In the genomic region with DNA sequence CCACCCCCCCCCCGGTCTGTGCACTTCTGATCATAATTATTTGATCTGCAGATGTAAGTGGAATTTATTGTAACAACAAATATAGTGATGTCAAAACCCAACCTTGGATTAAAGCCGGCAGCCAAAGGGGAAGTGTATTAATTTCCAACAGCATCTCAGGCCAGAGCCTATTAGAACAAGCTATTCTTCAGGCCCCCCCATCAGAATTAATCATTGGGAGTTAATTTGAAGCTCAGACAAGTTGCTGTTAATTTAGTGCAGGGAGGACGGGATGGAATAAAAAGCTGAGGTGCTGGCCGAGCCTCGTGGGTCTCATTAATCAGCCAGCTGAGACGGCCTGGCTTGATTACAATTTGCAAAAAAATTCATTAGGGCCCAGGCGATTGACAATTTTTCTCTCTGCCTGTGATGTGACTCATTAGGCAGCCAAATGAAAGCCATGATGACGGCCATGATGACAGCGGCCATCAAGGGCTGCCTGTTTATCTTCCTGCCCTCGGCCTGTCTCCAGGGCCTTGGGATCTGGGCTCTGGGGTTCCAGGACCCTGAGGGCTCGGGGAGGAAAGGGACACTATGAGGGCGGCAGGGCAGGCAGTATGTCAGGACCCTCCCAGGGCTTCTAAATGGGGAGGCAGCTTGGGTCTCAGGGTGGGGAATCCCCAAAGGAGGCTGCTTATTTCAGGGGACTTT, we compare ENCODE assay signal across 23 mouse cellular contexts. TPM values are rescaled to one million over a fixed set of nuclear protein-coding genes. Genes with fewer than 3 reads are reported as not detected.
A peak's percentile ranks its signal among the peaks of the same experiment; 100 is the strongest.
DNase-seq lines count a peak whose midpoint lies in the region; ATAC-seq lines count a peak whose summit lies in the region.
"Had no signal": no experiment of that assay in that cellular context is flagged by ENCODE, and none has a peak within 500 bp of the region (broad histone marks: within the 10 kb centered on the region; RNA-seq: fewer than 3 reads in every experiment).

No protein-coding gene starts in this region.

- WGBS in midbrain, embryonic 11.5 days = 10% methylated on average over 12 of the region's 12 CpGs
- 11% methylated on average over 12 of the region's 12 CpGs for WGBS in midbrain, embryonic 16.5 days
- 4% methylated on average over 12 of the region's 12 CpGs for WGBS in forebrain, embryonic 14.5 days
- 16% methylated on average over 12 of the region's 12 CpGs for WGBS in hindbrain, embryonic 15.5 days
- WGBS in neural tube, embryonic 15.5 days = 21% methylated on average over 12 of the region's 12 CpGs

- H3K4me2 ChIP-seq in midbrain, embryonic 11.5 days = no peak overlapping the region
- no peak overlapping the region for H3K4me2 ChIP-seq in midbrain, embryonic 16.5 days (ENCODE audit: low read length)
- peak overlapping the region; percentile 28 for H3K4me2 ChIP-seq in forebrain, embryonic 14.5 days (ENCODE audit: low read length)
- H3K4me2 ChIP-seq in hindbrain, embryonic 15.5 days = peak overlapping the region; percentile 67
- peak overlapping the region; percentile 85 for H3K4me2 ChIP-seq in neural tube, embryonic 15.5 days
- H3K4me2 ChIP-seq: embryonic facial prominence, embryonic 15.5 days; heart, embryonic 13.5 days; liver, embryonic 12.5 days; lung, embryonic 14.5 days had no signal

- H3K9ac ChIP-seq in midbrain, embryonic 11.5 days (ENCODE audit: low read length) = no peak overlapping the region
- no peak overlapping the region for H3K9ac ChIP-seq in midbrain, embryonic 16.5 days (ENCODE audit: low read depth, low read length)
- no peak overlapping the region for H3K9ac ChIP-seq in forebrain, embryonic 14.5 days (ENCODE audit: low read length)
- 0 out of 2 replicates have a peak overlapping the region, but pooled peaks have one; percentile 17 for H3K9ac ChIP-seq in hindbrain, embryonic 15.5 days
- H3K9ac ChIP-seq in neural tube, embryonic 15.5 days (replicated peaks) = no peak overlapping the region
- H3K9ac ChIP-seq: embryonic facial prominence, embryonic 15.5 days; heart, embryonic 13.5 days; liver, embryonic 12.5 days; lung, embryonic 14.5 days had no signal

- ATAC-seq in midbrain, embryonic 11.5 days (ENCODE audit: low FRiP score) = no peak
- no peak for ATAC-seq in midbrain, embryonic 16.5 days
- ATAC-seq in forebrain, embryonic 14.5 days = no peak; the same call in 1 of the 2 replicates
- ATAC-seq in hindbrain, embryonic 15.5 days (ENCODE audit: low FRiP score, low read depth) = no peak
- no peak for ATAC-seq in neural tube, embryonic 15.5 days (ENCODE audit: low FRiP score)
- ATAC-seq: liver, embryonic 12.5 days had no signal

- H3K4me1 ChIP-seq in midbrain, embryonic 11.5 days (ENCODE audit: control insufficient read depth, insufficient read depth, low read length) = peaks cover 31% of the 10 kb centered on the region
- peaks cover 23% of the 10 kb centered on the region for H3K4me1 ChIP-seq in midbrain, embryonic 16.5 days (ENCODE audit: control insufficient read depth, insufficient read depth, low read length)
- H3K4me1 ChIP-seq in forebrain, embryonic 14.5 days (ENCODE audit: control insufficient read depth, insufficient read depth, low read length) = peaks cover 9% of the 10 kb centered on the region
- H3K4me1 ChIP-seq in hindbrain, embryonic 15.5 days (replicated peaks) = peaks cover 68% of the 10 kb centered on the region
- H3K4me1 ChIP-seq in neural tube, embryonic 15.5 days = peaks cover 75% of the 10 kb centered on the region

- intact Hi-C loops in heart, postnatal 36 days (cut with DNase I) = loop anchor here (5.0 kb wide), 1 partner anchor 68 kb away; no protein-coding TSS in a partner anchor

- peaks cover 100% of the 10 kb centered on the region for H3K27me3 ChIP-seq in midbrain, embryonic 11.5 days (ENCODE audit: control insufficient read depth, insufficient read depth, low read length)
- H3K27me3 ChIP-seq in midbrain, embryonic 16.5 days (ENCODE audit: control insufficient read depth, insufficient read depth, low read depth, low read length) = peaks cover 72% of the 10 kb centered on the region
- peaks cover 98% of the 10 kb centered on the region for H3K27me3 ChIP-seq in forebrain, embryonic 14.5 days (replicated peaks; ENCODE audit: control insufficient read depth, insufficient read depth, low read length)
- peaks cover 81% of the 10 kb centered on the region for H3K27me3 ChIP-seq in hindbrain, embryonic 15.5 days
- peaks cover 62% of the 10 kb centered on the region for H3K27me3 ChIP-seq in neural tube, embryonic 15.5 days (replicated peaks)

- DNase-seq in midbrain, embryonic 11.5 days (ENCODE audit: low spot score, missing footprints) = peak; percentile 90
- DNase-seq in forebrain, embryonic 14.5 days (ENCODE audit: low spot score) = peak; percentile 71
- no peak for DNase-seq in heart, postnatal 36 days
- DNase-seq in urinary bladder, postnatal 10 days (ENCODE audit: low spot score) = no peak
- DNase-seq: cerebellum, adult 18-20 months; gastrocnemius, adult 2 months; heart, adult 11 months; heart, postnatal 4 days; kidney, adult 18-20 months; kidney, postnatal 10 days; lung, embryonic 14.5 days; spleen, adult 18-20 months; thymus, adult 2 months had no signal

- no peak overlapping the region for H3K27ac ChIP-seq in midbrain, embryonic 11.5 days (ENCODE audit: low read depth, low read length)
- H3K27ac ChIP-seq in midbrain, embryonic 16.5 days (ENCODE audit: low read length) = no peak overlapping the region
- no peak overlapping the region for H3K27ac ChIP-seq in forebrain, embryonic 14.5 days (ENCODE audit: low read depth, low read length)
- H3K27ac ChIP-seq in hindbrain, embryonic 15.5 days (replicated peaks) = no peak overlapping the region; the same call in 1 of the 2 replicates
- H3K27ac ChIP-seq in neural tube, embryonic 15.5 days (replicated peaks) = no peak overlapping the region; the same call in 1 of the 2 replicates
- H3K27ac ChIP-seq: embryonic facial prominence, embryonic 15.5 days; gastrocnemius, adult 2 months; heart, embryonic 13.5 days; left cerebral cortex, adult 2 months; limb, embryonic 10.5 days; liver, embryonic 12.5 days had no signal

- no peak overlapping the region for H3K4me3 ChIP-seq in midbrain, embryonic 11.5 days (ENCODE audit: low read depth, low read length)
- H3K4me3 ChIP-seq in midbrain, embryonic 16.5 days (ENCODE audit: low read depth, low read length) = no peak overlapping the region
- peak overlapping the region; percentile 5; the same call in 1 of the 2 replicates for H3K4me3 ChIP-seq in forebrain, embryonic 14.5 days (ENCODE audit: low read depth, low read length)
- H3K4me3 ChIP-seq in hindbrain, embryonic 15.5 days = 0 out of 2 replicates have a peak overlapping the region, but pooled peaks have one; percentile 50
- H3K4me3 ChIP-seq in neural tube, embryonic 15.5 days (replicated peaks) = no peak overlapping the region
- H3K4me3 ChIP-seq: embryonic facial prominence, embryonic 15.5 days; gastrocnemius, adult 2 months; heart, embryonic 13.5 days; left cerebral cortex, adult 2 months; limb, embryonic 10.5 days; liver, embryonic 12.5 days had no signal

- H3K36me3 ChIP-seq in midbrain, embryonic 11.5 days (ENCODE audit: control insufficient read depth, insufficient read depth, low read length) = no peaks in the 10 kb centered on the region
- H3K36me3 ChIP-seq in midbrain, embryonic 16.5 days (ENCODE audit: control insufficient read depth, insufficient read depth, low read length) = no peaks in the 10 kb centered on the region
- no peaks in the 10 kb centered on the region for H3K36me3 ChIP-seq in forebrain, embryonic 14.5 days (ENCODE audit: control insufficient read depth, insufficient read depth, low read length)
- no peaks in the 10 kb centered on the region for H3K36me3 ChIP-seq in hindbrain, embryonic 15.5 days
- H3K36me3 ChIP-seq in neural tube, embryonic 15.5 days = no peaks in the 10 kb centered on the region
- H3K36me3 ChIP-seq: embryonic facial prominence, embryonic 15.5 days; heart, embryonic 13.5 days; limb, embryonic 10.5 days; liver, embryonic 12.5 days had no signal

- no peaks in the 10 kb centered on the region for H3K9me3 ChIP-seq in midbrain, embryonic 11.5 days (ENCODE audit: control insufficient read depth, low read length)
- no peaks in the 10 kb centered on the region for H3K9me3 ChIP-seq in midbrain, embryonic 16.5 days (replicated peaks; ENCODE audit: control insufficient read depth, low read length, poor library complexity, severe bottlenecking)
- no peaks in the 10 kb centered on the region for H3K9me3 ChIP-seq in forebrain, embryonic 14.5 days (replicated peaks; ENCODE audit: control insufficient read depth, low read length)
- no peaks in the 10 kb centered on the region for H3K9me3 ChIP-seq in hindbrain, embryonic 15.5 days
- H3K9me3 ChIP-seq in neural tube, embryonic 15.5 days (replicated peaks) = no peaks in the 10 kb centered on the region
- H3K9me3 ChIP-seq: embryonic facial prominence, embryonic 15.5 days; heart, embryonic 13.5 days; limb, embryonic 10.5 days; liver, embryonic 12.5 days had no signal

RNA-seq across cellular contexts. Expression of a gene that starts 5.3 kb away (rescaled TPM):
- 9.6 TPM in 2 replicates for polyA plus RNA-seq in midbrain, embryonic 11.5 days (2014; fragmentation: Nextera tagmentation; extraction: Ambion mirVana)
- 29.7 and 62.2 TPM in 2 replicates for polyA plus RNA-seq in midbrain, embryonic 16.5 days (2015; fragmentation: Nextera tagmentation; extraction: Ambion mirVana)
- 20.3 and 20.7 TPM in 2 replicates for polyA plus RNA-seq in forebrain, embryonic 14.5 days (2014; fragmentation: Nextera tagmentation; extraction: Ambion mirVana)
- polyA plus RNA-seq in hindbrain, embryonic 15.5 days (2015; fragmentation: Nextera tagmentation; extraction: Ambion mirVana) = 38.3 and 42.6 TPM in 2 replicates
- 21.7 and 30.5 TPM in 2 replicates for polyA plus RNA-seq in neural tube, embryonic 15.5 days (2015; fragmentation: Nextera tagmentation; extraction: Ambion mirVana)
- not detected for total RNA-seq in heart, postnatal 36 days (2021)
- polyA plus RNA-seq: stomach, embryonic 14.5 days; urinary bladder, adult 2 months had no signal

Comparison
In these comparisons a context has a peak if more than half of its experiments do, and no peak if none do; other contexts are left out.
1. DNase-seq: peak in midbrain, embryonic 11.5 days (single experiment) and forebrain, embryonic 14.5 days (single experiment); none in heart, postnatal 36 days (0 of 2) and urinary bladder, postnatal 10 days (single experiment).
2. H3K4me2 ChIP-seq: peak in forebrain, embryonic 14.5 days (single experiment), hindbrain, embryonic 15.5 days (single experiment) and neural tube, embryonic 15.5 days (single experiment); none in midbrain, embryonic 11.5 days (single experiment) and midbrain, embryonic 16.5 days (single experiment).
3. H3K4me3 ChIP-seq: peak in forebrain, embryonic 14.5 days (single experiment) and hindbrain, embryonic 15.5 days (single experiment); none in midbrain, embryonic 11.5 days (single experiment), midbrain, embryonic 16.5 days (single experiment) and neural tube, embryonic 15.5 days (single experiment).